Mouse (Mus musculus) intestine, embryonic 15.5 days (tissue): ENCODE measurements around the gene Mylk. TPM values are rescaled to one million over a fixed set of nuclear protein-coding genes. Genes with fewer than 3 reads are reported as not detected.
"Not testable (repeated sequence)": the region's sequence is repeated elsewhere in the genome, so short reads cannot be mapped to it uniquely, and the experiment has no call there.

Experiments
- ATAC-seq: fragments of 200-750 bp; cut with Nextera tagmentation; 2 replicates; pipeline ENCODE4 v1.8.0; 2017; ENCODE audit warnings: moderate TSS enrichment, moderate library complexity
- H3K27ac ChIP-seq: fragments of 300-500 bp; sonication (generic); 2 replicates; pipeline ENCODE4 v1.5.1; 2015; ENCODE audit warnings: mild to moderate bottlenecking, inconsistent platforms
- H3K27me3 ChIP-seq: fragments of 300-500 bp; sonication (generic); replicated peaks from 2 replicates; pipeline ENCODE4 v1.6.1; 2015; ENCODE audit warnings: inconsistent platforms
- H3K36me3 ChIP-seq: fragments of 300-500 bp; sonication (generic); 2 replicates; pipeline ENCODE4 v1.6.1; 2015; ENCODE audit warnings: inconsistent platforms
- H3K4me1 ChIP-seq: fragments of 300-500 bp; sonication (generic); replicated peaks from 2 replicates; pipeline ENCODE4 v1.6.1; 2015; ENCODE audit warnings: inconsistent platforms
- H3K4me2 ChIP-seq: fragments of 300-500 bp; sonication (generic); replicated peaks from 2 replicates; pipeline ENCODE4 v1.6.1; 2015; ENCODE audit warnings: mild to moderate bottlenecking, inconsistent platforms
- H3K4me3 ChIP-seq: fragments of 300-500 bp; sonication (generic); replicated peaks from 2 replicates; pipeline ENCODE4 v1.5.1; 2015; ENCODE audit warnings: inconsistent platforms
- H3K9ac ChIP-seq: fragments of 300-500 bp; sonication (generic); 2 replicates; pipeline ENCODE4 v1.6.1; 2015; ENCODE audit warnings: inconsistent platforms
- H3K9me3 ChIP-seq: fragments of 300-500 bp; sonication (generic); 2 replicates; pipeline ENCODE4 v1.6.1; 2016; ENCODE audit warnings: inconsistent platforms
- WGBS: fragments of 180-500 bp; shearing (Covaris S2); methylation state at CpG from one replicate; pipeline ENCODE4 v1.1.7; 2015; 5-methylcytosine and 5-hydroxymethylcytosine counted together
- polyA plus RNA-seq: library from polyadenylated mRNA; unstranded; fragments of >200 nt; fragmentation: Nextera tagmentation; extraction: Ambion mirVana; gene quantifications from 2 replicates; pipeline ENCODE4 v1.2.1, GENCODE M21; 2015

The Mylk gene
- 300 and 346 TPM in 2 replicates for polyA plus RNA-seq

- WGBS: under 1% methylated on average over 48 of the region's 48 CpGs
- Histone ChIP-seq H3K27ac (no peak within 1 kb of the TSS), H3K36me3 (no peaks in the 10 kb centered on the region), H3K4me1 (peaks cover 4% of the 10 kb centered on the region; the same call in 1 of the 2 replicates), H3K4me3 (peak within 1 kb of the TSS; percentile 46), H3K9ac (peak within 1 kb of the TSS; percentile 58), H3K4me2 (peak within 1 kb of the TSS; percentile 94), H3K9me3 (no peaks in the 10 kb centered on the region), H3K27me3 (0 out of 2 replicates have a peak, but pooled peaks cover 3% of the 10 kb centered on the region)
- peak; percentile 97 for ATAC-seq
Measured at GRCm38 (mm10) chr16:34745065-34745585, at the start of gene Mylk. Gene Mylk, plus strand, starts transcription at chr16:34745210.

DNA sequence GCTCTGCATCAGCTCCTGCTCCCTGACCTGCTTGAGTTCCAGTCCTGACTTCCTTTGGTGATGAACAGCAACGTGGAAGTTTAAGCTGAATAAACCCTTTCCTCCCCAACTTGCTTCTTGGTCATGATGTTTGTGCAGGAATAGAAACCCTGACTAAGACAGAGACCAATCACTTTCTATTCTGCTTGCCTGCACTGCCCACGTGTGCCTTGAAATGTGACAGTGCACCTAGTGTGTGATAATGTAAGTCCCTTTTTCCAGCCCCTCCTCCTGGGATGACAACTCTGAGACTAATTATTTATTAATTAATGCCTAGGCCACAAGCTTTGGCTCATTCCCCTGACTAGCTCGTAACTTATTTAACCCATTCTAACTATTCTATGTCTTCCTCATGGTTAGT is 46.3 kb upstream of the Mylk start:
- WGBS: 73% methylated on average over 3 of the region's 3 CpGs
- H3K27ac ChIP-seq, H3K4me3 ChIP-seq, H3K27me3 ChIP-seq, H3K4me1 ChIP-seq, H3K9ac ChIP-seq, H3K36me3 ChIP-seq, H3K9me3 ChIP-seq, ATAC-seq, H3K4me2 ChIP-seq: not testable (repeated sequence)

DNA sequence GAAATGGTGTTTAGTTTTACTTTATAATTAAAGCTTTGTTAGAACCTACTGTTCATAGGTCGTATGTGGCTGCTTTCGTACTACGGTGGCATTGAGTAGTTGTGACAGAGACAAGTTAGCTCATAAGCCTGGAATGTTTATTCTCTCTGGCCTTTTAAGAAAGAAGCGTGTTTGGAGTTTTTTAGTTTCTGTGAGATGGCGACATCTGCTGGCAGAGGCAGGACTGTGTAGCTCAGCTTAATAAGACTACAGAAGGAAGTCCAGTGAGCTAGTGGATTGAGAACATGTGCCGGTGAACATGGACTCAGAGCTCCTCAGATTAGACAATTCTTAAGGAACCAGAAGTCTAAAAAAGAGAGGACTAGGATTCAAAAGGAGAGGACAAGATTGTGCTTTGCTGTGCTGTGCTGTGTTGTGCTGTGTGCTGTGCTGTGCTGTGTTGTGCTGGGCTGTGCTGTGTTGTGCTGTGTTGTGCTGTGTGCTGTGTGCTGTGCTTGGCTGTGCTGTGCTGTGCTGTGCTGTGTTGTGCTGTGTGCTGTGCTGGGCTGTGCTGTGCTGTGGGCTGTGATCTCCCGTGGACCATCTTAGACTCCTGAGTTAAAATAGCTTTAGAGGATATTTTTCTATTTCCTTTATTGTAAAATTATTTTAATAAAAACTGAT is 44.7 kb upstream of the Mylk start:
- Histone ChIP-seq H3K27me3 (no peaks in the 10 kb centered on the region), H3K4me1 (no peaks in the 10 kb centered on the region), H3K4me2 (no peak overlapping the region), H3K27ac (no peak overlapping the region), H3K36me3 (no peaks in the 10 kb centered on the region), H3K9me3 (no peaks in the 10 kb centered on the region), H3K4me3 (no peak overlapping the region), H3K9ac (no peak overlapping the region)
- peak; percentile 86 for ATAC-seq
- WGBS: 16% methylated on average over 7 of the region's 7 CpGs

DNA sequence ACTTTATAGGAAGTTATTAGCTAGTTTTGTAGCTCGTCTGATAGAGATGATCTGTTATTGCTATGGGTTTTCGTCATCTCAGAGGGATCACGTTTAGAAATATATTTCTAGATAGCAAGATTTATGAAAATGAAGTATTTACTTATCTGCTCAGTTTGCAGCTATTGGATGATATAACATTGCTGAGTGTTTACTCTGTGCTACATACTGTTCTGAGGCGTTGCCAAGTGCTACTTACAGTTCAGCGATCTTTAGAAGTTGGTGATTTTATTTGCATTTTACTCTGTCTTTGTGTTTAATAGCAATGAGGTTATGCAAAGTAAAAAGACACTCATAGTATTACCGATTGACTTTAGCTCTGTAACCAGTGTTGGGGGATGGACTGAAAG is 44.2 kb upstream of the Mylk start:
- Histone ChIP-seq H3K27me3 (no peaks in the 10 kb centered on the region), H3K36me3 (no peaks in the 10 kb centered on the region), H3K4me1 (no peaks in the 10 kb centered on the region), H3K27ac (no peak overlapping the region), H3K4me3 (no peak overlapping the region), H3K9me3 (no peaks in the 10 kb centered on the region), H3K9ac (no peak overlapping the region), H3K4me2 (no peak overlapping the region)
- no peak for ATAC-seq
- 72% methylated on average over 6 of the region's 6 CpGs for WGBS

DNA sequence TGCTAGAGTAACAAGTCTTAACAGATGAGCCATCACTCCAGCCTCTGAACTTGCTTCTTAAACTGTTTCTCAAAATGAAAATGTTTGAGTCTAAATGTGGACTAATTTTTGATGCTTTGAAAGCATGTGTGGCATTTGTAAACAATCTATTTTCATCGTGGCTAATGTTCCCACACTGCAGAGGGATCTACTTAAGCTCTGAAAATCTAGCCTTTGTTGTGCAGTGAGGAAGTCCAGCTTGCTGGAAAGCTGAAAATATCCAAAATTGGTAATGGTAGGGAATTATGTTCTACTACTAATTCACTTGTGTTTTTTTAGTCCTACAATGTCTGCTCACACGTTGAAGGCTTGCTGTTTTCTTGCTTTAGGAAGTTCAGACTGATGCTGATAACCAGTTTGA is 39.0 kb upstream of the Mylk start:
- H3K36me3 ChIP-seq: no peaks in the 10 kb centered on the region
- H3K4me1 ChIP-seq: no peaks in the 10 kb centered on the region
- H3K27ac ChIP-seq: peak overlapping the region; percentile 72
- WGBS: 51% methylated on average over 2 of the region's 2 CpGs
- no peak overlapping the region for H3K4me3 ChIP-seq
- H3K9ac ChIP-seq: no peak overlapping the region
- H3K27me3 ChIP-seq: no peaks in the 10 kb centered on the region
- ATAC-seq: no peak
- no peak overlapping the region for H3K4me2 ChIP-seq
- H3K9me3 ChIP-seq: no peaks in the 10 kb centered on the region

DNA sequence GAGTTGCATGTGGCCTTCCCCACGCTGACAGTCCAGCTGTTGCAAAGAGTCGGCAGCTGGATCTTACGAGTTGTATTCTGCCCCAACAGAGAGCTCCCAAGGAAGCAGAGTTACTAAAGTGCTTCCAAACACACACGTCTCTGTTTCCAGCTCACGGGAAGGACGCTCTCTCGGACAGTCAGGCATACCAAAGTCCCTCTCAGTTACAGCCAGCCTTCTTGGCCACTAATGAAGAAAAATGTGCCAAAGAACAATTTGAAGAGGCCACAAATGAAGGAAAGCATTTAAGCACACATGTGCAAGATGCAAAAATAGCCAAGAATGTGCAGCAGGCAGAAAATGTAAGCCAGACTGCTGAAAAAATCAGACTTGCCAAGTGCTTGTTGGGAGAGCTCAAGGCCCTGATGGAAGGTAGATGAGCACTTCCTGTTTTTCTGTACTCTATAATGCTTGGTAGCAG is 38.5 kb upstream of the Mylk start:
- ATAC-seq: peak; percentile 51; the same call in 1 of the 2 replicates
- Histone ChIP-seq H3K4me3 (no peak overlapping the region), H3K9ac (no peak overlapping the region), H3K4me1 (no peaks in the 10 kb centered on the region), H3K4me2 (no peak overlapping the region), H3K36me3 (no peaks in the 10 kb centered on the region), H3K27ac (peak overlapping the region; percentile 72), H3K9me3 (no peaks in the 10 kb centered on the region), H3K27me3 (no peaks in the 10 kb centered on the region)
- 53% methylated on average over 7 of the region's 7 CpGs for WGBS

DNA sequence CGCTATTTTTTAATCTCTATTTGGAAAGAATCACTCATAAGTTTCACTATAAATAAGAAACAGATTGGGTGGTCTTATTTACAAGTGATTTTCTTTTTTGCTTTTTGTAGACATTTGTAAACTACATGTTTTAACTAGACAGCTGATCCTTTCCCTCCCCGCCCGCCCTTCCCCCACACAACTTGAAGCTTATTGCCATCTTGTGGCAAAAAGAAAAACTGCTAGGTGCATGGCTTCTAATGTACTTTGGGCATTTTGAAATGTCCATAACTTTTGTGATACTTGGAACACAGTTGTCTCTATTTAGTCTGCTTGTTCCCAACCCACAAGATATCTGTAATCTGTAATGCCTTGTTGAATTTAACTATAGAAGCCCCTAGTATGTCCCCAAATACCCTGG is 33.5 kb upstream of the Mylk start:
- Histone ChIP-seq H3K27ac (no peak overlapping the region), H3K4me2 (no peak overlapping the region), H3K9me3 (no peaks in the 10 kb centered on the region), H3K4me3 (no peak overlapping the region), H3K4me1 (no peaks in the 10 kb centered on the region), H3K36me3 (0 out of 2 replicates have a peak, but pooled peaks cover 3% of the 10 kb centered on the region), H3K9ac (no peak overlapping the region), H3K27me3 (no peaks in the 10 kb centered on the region)
- ATAC-seq: no peak
- 78% methylated on average over 3 of the region's 3 CpGs for WGBS

DNA sequence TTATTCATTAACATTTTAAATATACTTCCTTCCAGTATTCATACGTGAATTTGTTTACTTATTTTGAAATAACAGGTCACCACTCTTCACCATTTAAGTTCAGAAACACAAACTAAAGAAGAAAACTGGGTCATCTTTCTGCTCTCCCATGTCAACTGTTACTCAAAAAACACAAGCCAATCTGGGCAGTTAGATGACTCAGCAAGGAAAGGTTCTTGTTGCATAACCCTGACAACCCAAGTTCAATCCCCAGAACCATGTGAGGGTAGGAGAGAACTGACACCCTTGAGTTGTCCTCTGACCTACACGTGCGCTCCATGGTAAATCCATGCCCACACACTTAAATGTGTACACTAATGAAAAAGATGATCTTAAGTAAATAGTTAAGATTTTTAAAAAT is 19.9 kb upstream of the Mylk start:
- Histone ChIP-seq H3K4me2 (no peak overlapping the region), H3K36me3 (no peaks in the 10 kb centered on the region), H3K27me3 (no peaks in the 10 kb centered on the region), H3K9me3 (no peaks in the 10 kb centered on the region), H3K4me3 (no peak overlapping the region), H3K9ac (no peak overlapping the region), H3K27ac (no peak overlapping the region), H3K4me1 (no peaks in the 10 kb centered on the region)
- no peak for ATAC-seq
- WGBS: 82% methylated on average over 3 of the region's 3 CpGs

DNA sequence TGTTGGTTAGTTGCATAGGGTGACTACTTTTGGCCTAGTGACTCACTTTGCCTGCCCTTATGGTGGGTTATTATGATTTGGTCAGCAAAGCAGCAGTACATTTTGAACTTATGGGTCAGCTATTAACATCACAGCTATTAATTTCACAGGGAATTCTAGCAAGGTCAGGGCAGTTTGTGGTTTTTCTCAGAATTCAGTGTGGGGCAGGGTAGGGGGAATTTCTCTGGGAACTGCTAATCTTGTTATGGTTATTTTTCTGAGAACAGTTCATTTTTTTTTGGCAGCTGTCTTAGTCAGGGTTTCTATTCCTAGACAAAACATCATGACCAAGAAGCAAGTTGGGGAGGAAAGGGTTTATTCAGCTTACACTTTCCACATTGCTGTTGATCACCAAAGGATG is 16.4 kb upstream of the Mylk start:
- not testable (repeated sequence) for H3K27ac ChIP-seq, ATAC-seq, H3K4me2 ChIP-seq, H3K9me3 ChIP-seq, H3K4me3 ChIP-seq, H3K4me1 ChIP-seq, H3K27me3 ChIP-seq, H3K9ac ChIP-seq, H3K36me3 ChIP-seq

GRCm38 (mm10) chr16:34729371-34729770 is 15.6 kb upstream of the Mylk start:
- 98% methylated on average over 1 of the region's 1 CpGs for WGBS
- Histone ChIP-seq H3K9me3 (no peaks in the 10 kb centered on the region), H3K27me3 (no peaks in the 10 kb centered on the region), H3K4me1 (no peaks in the 10 kb centered on the region), H3K4me2 (no peak overlapping the region), H3K9ac (no peak overlapping the region), H3K36me3 (no peaks in the 10 kb centered on the region), H3K27ac (no peak overlapping the region), H3K4me3 (no peak overlapping the region)
- no peak for ATAC-seq

- Histone ChIP-seq H3K36me3 (no peaks in the 10 kb centered on the region), H3K9me3 (no peaks in the 10 kb centered on the region), H3K4me2 (no peak overlapping the region), H3K4me3 (no peak overlapping the region), H3K27me3 (no peaks in the 10 kb centered on the region), H3K27ac (no peak overlapping the region), H3K9ac (no peak overlapping the region), H3K4me1 (no peaks in the 10 kb centered on the region)
- 91% methylated on average over 4 of the region's 4 CpGs for WGBS
- no peak for ATAC-seq
Measured at GRCm38 (mm10) chr16:34738656-34739233, 6.3 kb upstream of the Mylk start.

DNA sequence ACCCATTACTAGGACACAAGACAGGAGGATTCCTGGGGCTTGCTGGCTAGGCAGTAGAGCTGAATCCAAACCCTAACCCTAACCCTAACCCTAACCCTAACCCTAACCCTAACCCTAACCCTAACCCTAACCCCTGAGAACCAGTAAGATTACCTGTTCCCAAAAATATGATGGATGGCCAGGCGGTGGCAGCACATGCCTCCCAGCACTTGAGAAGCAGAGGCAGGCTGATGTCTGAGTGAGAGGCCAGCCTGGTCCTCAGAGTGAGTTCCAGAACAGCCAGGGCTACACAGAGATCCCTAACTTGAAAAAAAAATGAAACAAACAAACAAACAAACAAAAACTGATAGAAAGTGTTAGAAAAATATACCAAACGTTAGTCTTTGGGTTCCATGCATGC is 2.1 kb upstream of the Mylk start:
- peaks cover 4% of the 10 kb centered on the region; the same call in 1 of the 2 replicates for H3K4me1 ChIP-seq
- 0 out of 2 replicates have a peak, but pooled peaks cover 3% of the 10 kb centered on the region for H3K27me3 ChIP-seq
- no peaks in the 10 kb centered on the region for H3K9me3 ChIP-seq
- no peak overlapping the region for H3K4me2 ChIP-seq
- no peak overlapping the region for H3K27ac ChIP-seq
- ATAC-seq: no peak
- no peak overlapping the region for H3K9ac ChIP-seq
- no peak overlapping the region for H3K4me3 ChIP-seq
- no peaks in the 10 kb centered on the region for H3K36me3 ChIP-seq
- 44% methylated on average over 2 of the region's 2 CpGs for WGBS
